Comparison of ENCODE assay signal across 9 mouse cellular contexts in the genomic region with DNA sequence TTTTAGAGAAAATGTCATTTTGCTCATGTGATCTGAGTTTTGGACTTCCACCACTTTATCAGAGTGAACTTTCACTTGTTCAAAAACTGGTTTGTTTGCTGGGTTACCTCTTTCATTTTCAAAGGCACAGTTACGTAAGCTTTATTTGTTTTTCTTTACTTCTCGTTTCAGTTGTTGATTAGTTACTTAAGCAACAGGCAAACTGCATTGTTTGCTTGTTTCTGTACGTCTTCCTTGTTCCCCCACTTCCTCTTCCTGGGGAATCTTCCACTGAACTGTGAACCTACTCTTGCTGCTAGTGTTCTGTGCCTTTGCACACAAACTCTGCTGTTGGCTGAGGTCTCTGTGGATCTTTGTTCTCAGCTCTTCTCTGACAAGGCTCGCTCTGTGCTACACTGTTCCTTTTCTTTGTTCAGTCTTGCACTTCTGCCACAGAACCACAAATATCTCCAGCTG. TPM values are rescaled to one million over a fixed set of nuclear protein-coding genes. Genes with fewer than 3 reads are reported as not detected.
A peak's percentile ranks its signal among the peaks of the same experiment; 100 is the strongest.
DNase-seq lines count a peak whose midpoint lies in the region; ATAC-seq and TF ChIP-seq lines count a peak whose summit lies in the region.
"Had no signal": no experiment of that assay in that cellular context is flagged by ENCODE, and none has a peak within 500 bp of the region (broad histone marks: within the 10 kb centered on the region; RNA-seq: fewer than 3 reads in every experiment).

A gene (plus strand): TSS at position 76 of the 456 bp plus-strand sequence.

- no peak for TF ChIP-seq CTCF in heart, postnatal 0 days (IDR thresholded peaks at IDR 0.05; ENCODE audit: low read depth)

- no peak within 1 kb of the TSS for H3K27ac ChIP-seq in heart, embryonic 12.5 days (ENCODE audit: poor library complexity, severe bottlenecking)
- H3K27ac ChIP-seq in heart, postnatal 0 days (ENCODE audit: low read depth), result no peak within 1 kb of the TSS; the same call in 1 of the 2 replicates
- no peak within 1 kb of the TSS for H3K27ac ChIP-seq in midbrain, embryonic 10.5 days (replicated peaks)
- no peak within 1 kb of the TSS for H3K27ac ChIP-seq in midbrain, embryonic 13.5 days
- H3K27ac ChIP-seq: neural tube, embryonic 13.5 days had no signal

- no peak for TF ChIP-seq EP300 in heart, postnatal 0 days (IDR thresholded peaks at IDR 0.05; ENCODE audit: low read depth)

- no peak within 1 kb of the TSS for H3K9ac ChIP-seq in heart, embryonic 12.5 days
- no peak within 1 kb of the TSS for H3K9ac ChIP-seq in heart, postnatal 0 days (replicated peaks; ENCODE audit: low read depth, low read length)
- no peak within 1 kb of the TSS for H3K9ac ChIP-seq in midbrain, embryonic 13.5 days (replicated peaks)
- H3K9ac ChIP-seq: neural tube, embryonic 13.5 days had no signal

- H3K27me3 ChIP-seq in heart, embryonic 12.5 days (replicated peaks), result no peaks in the 10 kb centered on the region
- no peaks in the 10 kb centered on the region for H3K27me3 ChIP-seq in heart, postnatal 0 days (ENCODE audit: control insufficient read depth, insufficient read depth, low read length)
- no peaks in the 10 kb centered on the region for H3K27me3 ChIP-seq in midbrain, embryonic 10.5 days (ENCODE audit: low read depth, poor library complexity, severe bottlenecking)
- no peaks in the 10 kb centered on the region for H3K27me3 ChIP-seq in midbrain, embryonic 13.5 days
- H3K27me3 ChIP-seq: neural tube, embryonic 13.5 days had no signal

- no peaks in the 10 kb centered on the region for H3K9me3 ChIP-seq in heart, embryonic 12.5 days (replicated peaks)
- H3K9me3 ChIP-seq in heart, postnatal 0 days (replicated peaks; ENCODE audit: control insufficient read depth, low read length), result no peaks in the 10 kb centered on the region
- H3K9me3 ChIP-seq in midbrain, embryonic 10.5 days (replicated peaks), result no peaks in the 10 kb centered on the region
- no peaks in the 10 kb centered on the region for H3K9me3 ChIP-seq in midbrain, embryonic 13.5 days
- H3K9me3 ChIP-seq: neural tube, embryonic 13.5 days had no signal

- H3K36me3 ChIP-seq in heart, embryonic 12.5 days, result no peaks in the 10 kb centered on the region
- no peaks in the 10 kb centered on the region for H3K36me3 ChIP-seq in heart, postnatal 0 days (replicated peaks; ENCODE audit: control insufficient read depth, insufficient read depth, low read length)
- no peaks in the 10 kb centered on the region for H3K36me3 ChIP-seq in midbrain, embryonic 10.5 days
- H3K36me3 ChIP-seq in midbrain, embryonic 13.5 days, result no peaks in the 10 kb centered on the region
- H3K36me3 ChIP-seq: neural tube, embryonic 13.5 days had no signal

- ATAC-seq in heart, embryonic 12.5 days (ENCODE audit: insufficient number of reproducible peaks, low FRiP score), result no peak
- no peak for ATAC-seq in heart, postnatal 0 days (ENCODE audit: insufficient read depth, low read depth)
- ATAC-seq in midbrain, embryonic 13.5 days, result no peak

- intact Hi-C loops in left cerebral cortex, postnatal 25 days (cut with DNase I), result no loop called here

- no peak within 1 kb of the TSS for H3K4me3 ChIP-seq in heart, embryonic 12.5 days
- H3K4me3 ChIP-seq in heart, postnatal 0 days (ENCODE audit: low read depth, low read length), result no peak within 1 kb of the TSS
- H3K4me3 ChIP-seq in midbrain, embryonic 10.5 days, result no peak within 1 kb of the TSS
- H3K4me3 ChIP-seq in midbrain, embryonic 13.5 days (replicated peaks), result no peak within 1 kb of the TSS
- H3K4me3 ChIP-seq: neural tube, embryonic 13.5 days had no signal

- WGBS in heart, embryonic 12.5 days, result 57% methylated on average over 4 of the region's 4 CpGs
- 41% methylated on average over 4 of the region's 4 CpGs for WGBS in heart, postnatal 0 days
- 70% methylated on average over 4 of the region's 4 CpGs for WGBS in midbrain, embryonic 10.5 days
- 61% methylated on average over 4 of the region's 4 CpGs for WGBS in midbrain, embryonic 13.5 days

- no peak within 1 kb of the TSS for H3K4me2 ChIP-seq in heart, embryonic 12.5 days
- peak within 1 kb of the TSS; percentile 0; the same call in 1 of the 2 replicates for H3K4me2 ChIP-seq in heart, postnatal 0 days (ENCODE audit: low read depth, low read length)
- H3K4me2 ChIP-seq in midbrain, embryonic 13.5 days (replicated peaks), result no peak within 1 kb of the TSS
- H3K4me2 ChIP-seq: neural tube, embryonic 13.5 days had no signal

- DNase-seq in heart, adult 9 months (ENCODE audit: low spot score in 2 of 2), result peak; percentile 50 to 65
- DNase-seq in brain, adult 2 months (ENCODE audit: low read depth, low spot score), result peak; percentile 76
- DNase-seq in heart, postnatal 0 days (ENCODE audit: low spot score), result no peak
- DNase-seq in left cerebral cortex, postnatal 25 days (ENCODE audit: low spot score in 2 of 2), result peak; percentile 24 to 28
- peak; percentile 1 for DNase-seq in naive thymus-derived CD4-positive, alpha-beta T cell, adult 2 months (ENCODE audit: low read depth)
- DNase-seq in midbrain, embryonic 10.5 days (ENCODE audit: low spot score), result no peak

- no peaks in the 10 kb centered on the region for H3K4me1 ChIP-seq in heart, embryonic 12.5 days (replicated peaks)
- H3K4me1 ChIP-seq in heart, postnatal 0 days (ENCODE audit: control insufficient read depth, insufficient read depth), result no peaks in the 10 kb centered on the region
- no peaks in the 10 kb centered on the region for H3K4me1 ChIP-seq in midbrain, embryonic 10.5 days
- no peaks in the 10 kb centered on the region for H3K4me1 ChIP-seq in midbrain, embryonic 13.5 days (replicated peaks)
- H3K4me1 ChIP-seq: neural tube, embryonic 13.5 days had no signal

RNA-seq across cellular contexts. Expression of the gene that starts here (rescaled TPM):
- polyA plus RNA-seq in heart, embryonic 12.5 days (2016; fragmentation: Nextera tagmentation; extraction: Ambion mirVana), result 0.22 and 0.37 TPM in 2 replicates
- total RNA-seq in heart, postnatal 0 days (2014; rRNA removed; ENCODE audit: low replicate concordance), result 0.27 and 1.9 TPM in 2 replicates
- polyA plus RNA-seq in heart, postnatal 0 days (2015; fragmentation: Nextera tagmentation; extraction: Ambion mirVana), result 0.70 and 0.74 TPM in 2 replicates
- total RNA-seq in left cerebral cortex, postnatal 25 days (2021), result 1 to 10 TPM; 3.0 to 3.3 TPM
- 0.30 and 0.32 TPM in 2 replicates for polyA plus RNA-seq in midbrain, embryonic 10.5 days (2016; fragmentation: Nextera tagmentation; extraction: Ambion mirVana)
- polyA plus RNA-seq in midbrain, embryonic 13.5 days (2015; fragmentation: Nextera tagmentation; extraction: Ambion mirVana), result 0.27 and 0.74 TPM in 2 replicates

Comparison
In these comparisons a context has a peak if more than half of its experiments do, and no peak if none do; other contexts are left out.
1. DNase-seq: peak in heart, adult 9 months (2 of 2), brain, adult 2 months (single experiment), left cerebral cortex, postnatal 25 days (2 of 2) and naive thymus-derived CD4-positive, alpha-beta T cell, adult 2 months (single experiment); none in heart, postnatal 0 days (single experiment) and midbrain, embryonic 10.5 days (single experiment).